Mouse (Mus musculus) liver, embryonic 14.5 days (tissue): ENCODE data around the gene Lhb.
"Not testable (repeated sequence)": the region's sequence is repeated elsewhere in the genome, so short reads cannot be mapped to it uniquely, and the experiment has no call there.

ENCODE experiments used
- CTCF ChIP-seq: IDR thresholded peaks from 2 replicates; pipeline ENCODE4 v1.5.1; 2016; ENCODE audit warnings: antibody characterized with exemption, low read depth, control low read depth
- EP300 ChIP-seq: IDR thresholded peaks from 2 replicates; pipeline ENCODE4 v1.6.1; 2016; ENCODE audit warnings: antibody characterized with exemption, low read depth

DNA sequence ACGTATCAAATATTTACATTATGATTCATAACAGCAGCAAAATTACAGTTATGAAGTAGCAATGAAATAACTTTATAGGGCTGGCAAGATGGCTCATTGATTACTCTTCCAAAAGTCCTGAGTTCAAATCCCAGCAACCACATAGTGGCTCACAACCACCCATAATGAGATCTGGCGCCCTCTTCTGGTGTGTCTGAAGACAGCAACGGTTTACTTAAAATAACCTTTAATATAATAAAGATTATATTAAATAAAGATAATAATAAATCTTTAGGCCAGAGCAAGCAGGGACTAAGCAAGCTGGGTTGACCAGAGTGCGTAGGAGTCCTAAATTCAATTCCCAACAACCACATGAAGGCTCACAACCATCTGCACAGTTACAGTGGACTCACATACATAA lies 42.2 kb downstream of the Lhb start:
- TF ChIP-seq CTCF: peak; percentile 45
- TF ChIP-seq EP300: not testable (repeated sequence)
